Mouse (Mus musculus): Measurements from ENCODE around the gene Hip1.

DNA sequence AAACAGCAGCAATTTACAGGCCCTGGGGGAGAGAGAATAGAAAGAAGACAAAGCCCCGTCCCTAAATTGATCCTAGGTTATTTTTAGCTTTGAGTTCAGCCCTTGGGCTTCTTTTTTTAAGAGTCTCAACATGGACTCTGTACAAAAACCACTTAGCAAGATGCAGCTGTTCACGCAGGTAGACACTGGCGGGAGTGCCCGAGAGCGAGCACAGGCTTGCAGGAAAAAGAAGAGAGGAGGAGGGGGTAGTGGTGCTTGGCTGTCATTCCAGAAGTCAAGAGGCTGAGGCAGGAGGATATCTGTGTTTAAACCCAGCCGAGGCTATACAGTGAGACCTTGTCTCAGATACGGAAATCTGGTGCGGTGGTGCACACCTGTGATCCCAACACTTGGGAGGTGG is 42.9 kb downstream of the Hip1 start:
- TF ChIP-seq CTCF (IDR thresholded peaks at IDR 0.05; ENCODE audit: low read depth, low read length) (no peak), POLR2A (IDR thresholded peaks at IDR 0.05; ENCODE audit: borderline replicate concordance, low read depth, low read length) (no peak)
